Mouse (Mus musculus): Measurements from ENCODE around the gene Evpl. TPM values are rescaled to one million over a fixed set of nuclear protein-coding genes. Genes with fewer than 3 reads are reported as not detected.

Gene Evpl
- total RNA-seq, 2 experiments from 2014 or later = 0.61 to 0.74 TPM

- DNase-seq (ENCODE audit: low spot score in 2 of 2) = no peak
Measured at GRCm38 (mm10) chr11:116255982-116256675, 18.3 kb upstream of the Evpl start.

- DNase-seq (ENCODE audit: low spot score in 2 of 2) = no peak
Measured at GRCm38 (mm10) chr11:116255090-116255981, 17.5 kb upstream of the Evpl start.

- no peak for DNase-seq (ENCODE audit: low spot score in 2 of 2)
Measured at GRCm38 (mm10) chr11:116254627-116255026, 16.8 kb upstream of the Evpl start.

GRCm38 (mm10) chr11:116253076-116253600, 15.3 kb upstream of the Evpl start:
- DNase-seq (ENCODE audit: low spot score in 2 of 2) = no peak

GRCm38 (mm10) chr11:116250898-116251297, 13.0 kb upstream of the Evpl start:
- DNase-seq (ENCODE audit: low spot score in 2 of 2) = no peak

- no peak for DNase-seq (ENCODE audit: low spot score in 2 of 2)
Measured at GRCm38 (mm10) chr11:116247502-116248222, 9.8 kb upstream of the Evpl start.

GRCm38 (mm10) chr11:116245616-116246015, 7.7 kb upstream of the Evpl start:
- no peak for DNase-seq (ENCODE audit: low spot score in 2 of 2)

- no peak for DNase-seq (ENCODE audit: low spot score in 2 of 2)
Measured at GRCm38 (mm10) chr11:116244580-116244979, 6.7 kb upstream of the Evpl start.

- no peak for DNase-seq (ENCODE audit: low spot score in 2 of 2)
Measured at GRCm38 (mm10) chr11:116241744-116242235, 3.9 kb upstream of the Evpl start.

- no peak for DNase-seq (ENCODE audit: low spot score in 2 of 2)
Measured at GRCm38 (mm10) chr11:116239797-116240196, 1.9 kb upstream of the Evpl start.

- no peak for DNase-seq (ENCODE audit: low spot score in 2 of 2)
Measured at GRCm38 (mm10) chr11:116234901-116235300, 3.0 kb downstream of the Evpl start.

- DNase-seq (ENCODE audit: low spot score in 2 of 2) = no peak
Measured at GRCm38 (mm10) chr11:116232427-116232826, 5.5 kb downstream of the Evpl start.

GRCm38 (mm10) chr11:116228699-116229098, 9.2 kb downstream of the Evpl start:
- no peak for DNase-seq (ENCODE audit: low spot score in 2 of 2)

- peak; percentile 48 to 74 for DNase-seq (ENCODE audit: low spot score in 2 of 2)
Measured at GRCm38 (mm10) chr11:116226414-116226813, 11.5 kb downstream of the Evpl start.

GRCm38 (mm10) chr11:116222740-116223059, 15.2 kb downstream of the Evpl start:
- no peak for DNase-seq (ENCODE audit: low spot score in 2 of 2)

- DNase-seq (ENCODE audit: low spot score in 2 of 2) = no peak
Measured at GRCm38 (mm10) chr11:116221931-116222739, 15.7 kb downstream of the Evpl start.

GRCm38 (mm10) chr11:116219885-116220284, 18.0 kb downstream of the Evpl start:
- peak in 1 of 2 experiments; percentile 53 for DNase-seq (ENCODE audit: low spot score in 2 of 2)

GRCm38 (mm10) chr11:116218737-116219400, 19.0 kb downstream of the Evpl start:
- DNase-seq (ENCODE audit: low spot score in 2 of 2) = peak; percentile 84 to 93

GRCm38 (mm10) chr11:116218263-116218662, 19.6 kb downstream of the Evpl start:
- DNase-seq (ENCODE audit: low spot score in 2 of 2) = no peak

GRCm38 (mm10) chr11:116216549-116216948, 21.3 kb downstream of the Evpl start:
- DNase-seq (ENCODE audit: low spot score in 2 of 2) = no peak
